Mouse (Mus musculus) liver, adult 2 months (tissue): ENCODE measurements around the gene Slc25a28.

Source experiments
- CTCF ChIP-seq: fragments of 200-500 bp; IDR thresholded peaks from 2 replicates; pipeline ENCODE4 v1.5.1; 2011; ENCODE audit warnings: low read depth, low read length, control low read depth
- POLR2A ChIP-seq: fragments of 200-500 bp; IDR thresholded peaks from 2 replicates; pipeline ENCODE4 v1.6.1; 2011; ENCODE audit warnings: low read length, control low read depth; ENCODE audit not compliant: insufficient read depth; ENCODE audit errors: extremely low read depth

GRCm38 (mm10) chr19:43666661-43667429 lies 7.8 kb downstream of the Slc25a28 start:
- TF ChIP-seq CTCF: no peak
- no peak for TF ChIP-seq POLR2A
